Mouse (Mus musculus) myocyte (in vitro differentiated cells): ENCODE data around the gene Thap2.

Experiments used
- CEBPB ChIP-seq: IDR thresholded peaks from 2 replicates; pipeline ENCODE4 v1.6.1; 2011; ENCODE audit warnings: mild to moderate bottlenecking, moderate library complexity; ENCODE audit not compliant: poor library complexity, insufficient read depth, severe bottlenecking
- E2F4 ChIP-seq: IDR thresholded peaks from one replicate; pipeline ENCODE4 v1.6.1; 2011; ENCODE audit warnings: mild to moderate bottlenecking, control low read depth, moderate library complexity; ENCODE audit not compliant: insufficient read depth
- MAX ChIP-seq: IDR thresholded peaks from one replicate; pipeline ENCODE4 v1.6.1; 2011; ENCODE audit warnings: low read depth, mild to moderate bottlenecking, control low read depth
- MYOD1 ChIP-seq, 3 experiments: IDR thresholded peaks; one replicate each; pipeline ENCODE4 v1.6.1; 2011; ENCODE audit warnings: control low read depth in 2 of 3, low read depth in 2 of 3, mild to moderate bottlenecking in 2 of 3, moderate library complexity in 1 of 3; ENCODE audit not compliant: insufficient read length in 2 of 3, control insufficient read depth in 1 of 3
- MYOG ChIP-seq, 3 experiments: IDR thresholded peaks; one replicate each; pipeline ENCODE4 v1.6.1; 2011; ENCODE audit warnings: control low read depth in 2 of 3, low read depth in 2 of 3, mild to moderate bottlenecking in 2 of 3; ENCODE audit not compliant: insufficient read length in 2 of 3, control insufficient read depth in 1 of 3, insufficient read depth in 1 of 3
- POLR2A ChIP-seq: IDR thresholded peaks from one replicate; pipeline ENCODE4 v1.6.1; 2011; ENCODE audit warnings: low read depth, mild to moderate bottlenecking, control low read depth, moderate library complexity; ENCODE audit not compliant: insufficient read length
- POLR2AphosphoS2 ChIP-seq: IDR thresholded peaks from one replicate; pipeline ENCODE4 v1.6.1; 2011; ENCODE audit warnings: low read depth, control low read depth; ENCODE audit not compliant: insufficient read length
- REST ChIP-seq: IDR thresholded peaks from one replicate; pipeline ENCODE4 v1.6.1; 2011; ENCODE audit warnings: mild to moderate bottlenecking, control low read depth, moderate library complexity; ENCODE audit not compliant: insufficient read depth, insufficient read length
- SRF ChIP-seq: IDR thresholded peaks from one replicate; pipeline ENCODE4 v1.6.1; 2011; ENCODE audit warnings: low read depth; ENCODE audit not compliant: control insufficient read depth, insufficient read length
- TCF12 ChIP-seq: IDR thresholded peaks from one replicate; pipeline ENCODE4 v1.6.1; 2011; ENCODE audit warnings: mild to moderate bottlenecking, control low read depth; ENCODE audit not compliant: poor library complexity, insufficient read depth, severe bottlenecking
- TCF3 ChIP-seq: IDR thresholded peaks from one replicate; pipeline ENCODE4 v1.6.1; 2011; ENCODE audit warnings: low read depth, control low read depth; ENCODE audit not compliant: insufficient read length
- USF1 ChIP-seq: IDR thresholded peaks from one replicate; pipeline ENCODE4 v1.6.1; 2011; ENCODE audit warnings: low read depth, mild to moderate bottlenecking, control low read depth, moderate library complexity

DNA sequence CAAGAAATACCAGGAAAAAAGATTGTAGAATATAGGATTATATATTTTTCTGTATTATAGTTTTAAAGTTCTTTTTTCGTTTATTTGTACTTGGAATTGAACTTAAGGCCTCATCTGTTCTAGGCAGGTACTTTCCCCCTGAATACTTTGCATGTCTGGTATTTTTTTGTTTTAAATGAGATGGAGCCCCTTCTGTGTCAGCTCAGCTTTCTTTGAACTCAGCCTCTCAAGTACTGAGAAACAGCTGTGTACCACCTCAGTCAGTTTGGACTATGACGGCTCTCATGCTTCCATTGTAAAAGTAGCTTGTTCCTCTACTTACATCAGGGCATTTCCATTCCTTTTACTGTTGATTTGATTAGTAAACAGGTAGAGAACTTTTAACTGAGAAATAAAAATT, 29.3 kb upstream of the Thap2 start:
- TF ChIP-seq TCF3 (no peak), POLR2A (no peak), USF1 (no peak), MAX (no peak), REST (no peak), MYOG (IDR thresholded peaks at IDR 0.05; ENCODE audit: control insufficient read depth in 1 of 3, insufficient read depth in 1 of 3, insufficient read length in 2 of 3, low read depth in 2 of 3) (no peak), MYOD1 (IDR thresholded peaks at IDR 0.05; ENCODE audit: control insufficient read depth in 1 of 3, insufficient read length in 2 of 3, low read depth in 2 of 3) (no peak), POLR2AphosphoS2 (no peak), E2F4 (no peak), CEBPB (no peak), SRF (no peak), TCF12 (no peak)
